Mouse (Mus musculus) layer of hippocampus, adult 8-10 months (tissue): ENCODE results near the gene Fam120b. TPM values are rescaled to one million over a fixed set of nuclear protein-coding genes. Genes with fewer than 3 reads are reported as not detected.

Experiments used
- DNase-seq, 2 experiments: peaks; one replicate each; pipeline ENCODE4 v3.0.0; 2022; ENCODE audit warnings: low spot score in 2 of 2
- total RNA-seq, 4 experiments: library from RNA; stranded (reverse); gene quantifications; 2 replicates each; pipeline ENCODE4 v1.2.4; 2022

The Fam120b gene
- total RNA-seq, 4 experiments from 2014 or later: 45.0 to 55.4 (median 50.5) TPM

GRCm38 (mm10) chr17:15379741-15380526 is 16.1 kb upstream of the Fam120b start:
- no peak for DNase-seq

- DNase-seq: no peak
Observed at GRCm38 (mm10) chr17:15380641-15381051, 15.4 kb upstream of the Fam120b start.

GRCm38 (mm10) chr17:15381092-15381860 is 14.7 kb upstream of the Fam120b start:
- DNase-seq: no peak

GRCm38 (mm10) chr17:15381869-15382660 is 13.9 kb upstream of the Fam120b start:
- DNase-seq: no peak

GRCm38 (mm10) chr17:15383360-15383759 is 12.6 kb upstream of the Fam120b start:
- no peak for DNase-seq

- DNase-seq: no peak
Observed at GRCm38 (mm10) chr17:15388892-15389291, 7.1 kb upstream of the Fam120b start.

GRCm38 (mm10) chr17:15389356-15389755 is 6.6 kb upstream of the Fam120b start:
- no peak for DNase-seq

GRCm38 (mm10) chr17:15401716-15402115 is 5.7 kb downstream of the Fam120b start:
- no peak for DNase-seq

- no peak for DNase-seq
Observed at GRCm38 (mm10) chr17:15406576-15406975, 10.6 kb downstream of the Fam120b start.

GRCm38 (mm10) chr17:15409261-15409660 is 13.3 kb downstream of the Fam120b start:
- DNase-seq: peak in 1 of 2 experiments; percentile 26

- DNase-seq: no peak
Observed at GRCm38 (mm10) chr17:15410861-15411260, 14.9 kb downstream of the Fam120b start.

GRCm38 (mm10) chr17:15416596-15417215 is 20.7 kb downstream of the Fam120b start:
- no peak for DNase-seq

- no peak for DNase-seq
Observed at GRCm38 (mm10) chr17:15419534-15419933, 23.5 kb downstream of the Fam120b start.

- no peak for DNase-seq
Observed at GRCm38 (mm10) chr17:15420021-15420603, 24.1 kb downstream of the Fam120b start.

- no peak for DNase-seq
Observed at GRCm38 (mm10) chr17:15421446-15421845, 25.4 kb downstream of the Fam120b start.

GRCm38 (mm10) chr17:15422666-15423065 is 26.7 kb downstream of the Fam120b start:
- DNase-seq: no peak

- peak; percentile 70 to 75 for DNase-seq
Observed at GRCm38 (mm10) chr17:15423080-15423765, 27.2 kb downstream of the Fam120b start.

GRCm38 (mm10) chr17:15425931-15426330 is 29.9 kb downstream of the Fam120b start:
- DNase-seq: no peak

GRCm38 (mm10) chr17:15429451-15429850 is 33.4 kb downstream of the Fam120b start:
- DNase-seq: no peak

GRCm38 (mm10) chr17:15429937-15430336 is 33.9 kb downstream of the Fam120b start:
- no peak for DNase-seq
